Mouse (Mus musculus) cerebellum, adult 9-10 months (tissue): ENCODE data around the gene Plk1.
A peak's percentile ranks its signal among the peaks of the same experiment; 100 is the strongest.

Experiments used
- DNase-seq: peaks from one replicate; pipeline ENCODE4 v3.0.0; 2022

Plk1 gene

GRCm38 (mm10) chr7:122158915-122159902, at the start of gene Plk1:
TSS of gene Plk1 (plus strand) at chr7:122159439.
- peak; percentile 55 for DNase-seq

GRCm38 (mm10) chr7:122123518-122123917, 35.7 kb upstream of the Plk1 start:
- no peak for DNase-seq

- DNase-seq = no peak
These were observed 33.6 kb upstream of the Plk1 start for GRCm38 (mm10) chr7:122125636-122126035.

DNA sequence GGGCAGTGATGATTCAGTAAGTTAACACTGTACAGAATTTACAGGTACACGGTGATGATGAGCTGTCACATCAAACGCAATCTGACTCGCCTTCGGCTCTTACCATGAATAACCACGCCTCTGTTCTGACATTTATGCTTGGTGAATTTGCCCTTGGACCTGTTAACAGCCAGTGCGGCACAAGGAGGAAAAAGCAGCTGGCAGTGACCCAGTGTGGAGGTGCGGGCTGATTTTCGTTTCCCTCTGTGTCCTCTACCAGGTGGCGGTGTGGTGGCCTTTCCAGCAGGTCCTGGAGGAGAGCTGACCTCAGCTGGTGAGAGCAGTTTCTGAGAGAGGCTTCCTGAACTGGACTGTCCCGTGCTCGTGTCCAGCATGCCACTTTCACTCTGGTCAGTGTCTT, 32.3 kb upstream of the Plk1 start:
- DNase-seq = no peak

DNA sequence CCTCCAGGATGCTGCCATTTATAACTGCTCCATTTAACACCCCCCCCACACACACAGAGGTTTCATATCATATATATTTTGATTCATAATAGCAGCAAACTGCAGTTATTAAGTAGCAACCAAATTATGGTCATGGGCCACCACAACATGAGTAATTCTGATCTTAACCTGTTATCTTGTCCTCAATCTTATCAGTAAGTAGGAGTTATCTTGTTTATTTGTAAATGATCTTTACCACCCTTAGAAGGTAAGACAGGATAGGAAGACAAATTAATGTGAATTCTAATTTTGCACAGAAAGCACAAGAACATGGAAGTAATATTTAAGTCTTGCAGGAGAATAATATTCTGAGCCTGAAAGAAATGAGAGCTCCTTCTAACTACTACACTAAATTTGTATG, 27.4 kb upstream of the Plk1 start:
- no peak for DNase-seq

DNA sequence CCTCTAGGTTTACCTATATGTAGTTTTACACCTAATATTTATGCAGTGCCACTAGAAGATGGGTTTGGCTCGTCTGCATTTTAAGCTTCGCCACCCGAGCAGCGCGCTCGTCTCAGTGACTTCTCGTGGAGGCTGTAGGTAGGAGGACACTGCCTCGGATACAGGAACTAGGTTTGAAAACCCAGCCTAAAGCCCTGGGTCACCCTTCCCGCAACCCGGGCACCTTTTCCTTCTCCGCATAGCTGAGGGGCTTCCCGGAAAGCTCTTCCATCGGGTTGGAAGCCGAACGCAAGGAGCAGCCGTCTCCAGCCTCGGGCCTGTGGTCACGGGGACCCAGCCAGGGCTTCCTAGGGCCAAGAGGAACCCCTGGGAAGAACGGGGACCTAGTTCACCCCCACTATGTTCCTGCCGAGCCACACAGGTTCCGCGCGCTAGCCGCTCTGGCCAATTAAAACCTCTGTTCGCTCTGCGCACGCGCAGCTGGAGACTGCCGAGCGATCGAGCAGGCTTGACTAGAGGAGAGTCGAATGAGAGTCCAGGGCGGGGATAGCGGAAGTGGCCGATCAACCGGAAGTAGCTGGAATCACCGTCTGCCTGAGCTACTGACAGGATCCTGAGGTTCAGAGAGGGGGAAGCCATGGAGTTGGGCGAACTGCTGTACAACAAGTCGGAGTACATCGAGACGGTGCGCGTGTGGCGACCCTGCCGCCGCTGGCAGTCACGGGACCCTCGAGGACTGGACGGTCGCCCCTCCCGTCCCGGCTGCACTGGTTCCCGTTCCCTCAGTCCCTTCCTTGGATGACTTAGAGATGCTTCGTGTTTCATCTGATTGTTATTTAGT, 26.5 kb upstream of the Plk1 start, which contains the start of the genes Palb2 and Dctn5:
TSS of gene Palb2 (minus strand) at position 489 of the 841 bp plus-strand sequence.
TSS of gene Dctn5 (plus strand) at position 545 of the 841 bp plus-strand sequence.
- peak; percentile 97 for DNase-seq

- no peak for DNase-seq
These were observed 26.0 kb upstream of the Plk1 start for GRCm38 (mm10) chr7:122133338-122133625.

GRCm38 (mm10) chr7:122135070-122135469, 24.2 kb upstream of the Plk1 start:
- DNase-seq = peak; percentile 19

DNA sequence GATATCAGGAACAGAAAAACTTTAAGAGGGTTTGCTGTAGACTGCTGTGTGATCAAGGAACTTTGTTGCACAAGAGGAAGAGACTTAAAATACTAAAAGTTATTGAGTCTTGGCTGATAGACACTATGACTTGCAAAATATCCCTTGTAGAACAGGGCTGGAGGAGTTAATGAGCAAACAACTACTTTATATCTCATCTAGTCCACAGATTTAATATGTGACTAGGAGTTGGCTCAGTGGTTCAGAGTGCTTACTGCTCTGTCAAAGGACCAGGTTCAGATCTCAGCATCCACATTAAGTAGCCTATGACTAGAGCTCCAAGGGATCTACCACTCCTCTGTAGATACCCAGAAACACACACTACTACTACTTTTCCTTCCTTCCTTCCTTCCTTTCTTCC, 22.2 kb upstream of the Plk1 start:
- DNase-seq = no peak

GRCm38 (mm10) chr7:122138190-122138589, 21.0 kb upstream of the Plk1 start:
- DNase-seq = no peak

DNA sequence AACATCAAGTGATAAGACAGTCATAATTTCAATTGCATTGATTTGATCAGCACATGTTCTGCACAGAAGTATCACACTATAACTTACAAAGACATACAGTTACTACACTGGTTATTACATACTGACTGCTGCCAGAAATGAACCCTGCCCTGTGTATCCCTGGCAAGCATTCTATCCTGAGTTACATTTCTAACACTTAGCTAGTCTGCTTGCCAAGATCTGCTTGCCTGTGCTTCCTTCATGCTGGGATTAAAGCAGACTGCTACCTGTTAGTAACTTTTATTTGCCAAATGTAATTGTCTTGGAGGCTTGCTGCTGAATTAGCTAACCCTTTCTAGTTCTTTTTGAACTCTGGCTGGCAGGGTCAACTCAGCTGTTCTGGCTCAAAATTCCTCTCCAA, 18.2 kb upstream of the Plk1 start:
- DNase-seq = no peak

DNA sequence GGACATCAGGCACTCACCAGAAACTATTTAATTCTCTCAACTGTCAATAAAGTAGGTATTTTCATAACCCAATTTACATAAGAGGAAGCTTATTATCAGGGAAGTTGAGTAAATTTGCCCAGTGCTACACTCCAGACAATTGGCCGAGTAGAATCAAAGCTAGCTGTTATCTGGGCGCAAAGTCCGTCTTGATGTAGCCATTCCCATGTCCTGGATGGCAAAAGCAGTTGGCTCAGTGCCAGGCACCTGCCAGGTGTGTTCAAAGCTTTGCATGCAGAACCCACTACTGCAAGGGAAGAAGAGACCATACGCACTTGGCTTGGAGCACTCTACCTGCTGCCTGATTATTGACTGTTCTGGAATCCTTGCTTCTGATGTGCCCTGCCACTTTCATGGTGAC, 6.8 kb upstream of the Plk1 start:
- no peak for DNase-seq

DNA sequence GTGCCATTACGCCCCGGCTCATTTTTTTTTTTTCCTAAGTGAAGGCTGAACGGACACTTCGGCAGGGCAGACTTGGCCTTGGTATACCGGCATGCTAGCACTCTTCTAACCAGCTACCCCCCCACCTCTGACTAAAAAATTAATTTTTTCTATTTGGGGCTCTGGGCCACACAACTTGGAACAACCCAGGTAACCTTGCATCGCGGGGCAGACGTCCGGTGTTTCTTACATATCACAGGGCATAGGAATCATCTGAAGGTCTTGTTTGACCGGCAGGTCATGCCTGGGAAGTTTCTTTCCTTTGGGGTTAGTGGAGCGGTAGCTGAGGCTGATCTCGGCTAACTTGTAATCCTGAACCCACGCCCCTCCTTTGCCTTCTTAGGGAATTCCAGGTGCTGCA, 751 bp upstream of the Plk1 start:
- no peak for DNase-seq

- DNase-seq = no peak
These were observed 798 bp downstream of the Plk1 start for GRCm38 (mm10) chr7:122160037-122160436.

- no peak for DNase-seq
These were observed 4.5 kb downstream of the Plk1 start for GRCm38 (mm10) chr7:122163766-122164165.

DNA sequence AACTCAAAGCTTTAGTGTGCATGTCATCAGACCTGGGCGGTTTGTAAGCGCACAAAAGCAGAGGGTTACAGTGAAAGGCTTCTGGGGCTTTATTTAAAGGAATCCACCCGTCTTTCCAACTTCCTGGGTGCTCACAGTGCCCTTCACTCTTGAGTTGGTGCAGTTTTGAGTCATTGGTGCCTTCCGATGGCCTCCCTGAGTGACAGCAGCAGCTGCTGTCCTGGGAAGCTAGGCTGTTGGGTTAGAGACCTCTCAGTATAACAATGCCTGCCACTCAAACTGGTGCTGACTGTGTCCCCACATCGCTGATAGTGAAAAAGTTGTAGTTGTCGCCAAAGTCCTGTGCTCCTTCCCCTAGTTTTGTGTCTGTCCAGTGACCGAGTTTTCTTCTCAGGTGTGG, 8.0 kb downstream of the Plk1 start:
- DNase-seq = no peak

DNA sequence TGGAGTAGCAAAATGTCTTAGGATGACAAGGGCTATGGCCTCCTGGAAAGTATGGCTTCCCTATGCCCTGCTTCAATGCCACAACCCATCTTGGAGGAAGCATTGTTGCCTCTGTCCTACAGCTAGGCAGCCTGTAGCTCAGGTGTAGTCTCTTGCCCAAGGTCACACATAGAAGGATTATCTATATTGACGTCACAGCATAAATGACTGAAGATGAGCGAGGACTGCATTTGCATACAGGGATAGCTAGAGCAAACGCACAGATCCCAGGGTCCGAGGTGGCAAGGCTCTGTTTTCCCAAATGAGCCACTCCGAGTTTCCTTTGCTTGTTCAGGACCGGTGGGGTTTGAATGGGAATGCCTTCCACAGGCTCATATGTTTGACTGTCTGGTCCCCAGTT, 11.5 kb downstream of the Plk1 start:
- DNase-seq = no peak

GRCm38 (mm10) chr7:122171613-122172012, 12.4 kb downstream of the Plk1 start:
- no peak for DNase-seq

DNA sequence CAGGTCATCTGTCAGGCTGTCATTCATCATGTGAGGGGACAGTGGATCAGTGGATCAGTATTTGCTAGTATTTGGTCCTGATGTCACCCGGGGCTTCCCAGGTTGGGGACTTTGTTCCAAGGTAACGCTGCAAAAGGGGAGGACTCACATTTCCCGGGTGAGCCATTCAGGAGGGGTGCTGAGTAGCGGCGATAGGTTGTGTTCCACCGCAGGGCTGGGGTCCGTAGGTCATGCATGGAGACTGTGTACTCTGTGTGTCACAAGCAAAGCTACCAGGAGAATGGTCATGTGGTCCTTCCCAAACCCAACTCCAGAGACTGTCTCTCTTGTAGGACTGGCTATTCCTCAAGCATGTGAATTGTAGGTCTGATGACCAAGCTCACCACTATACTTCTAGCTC, 21.5 kb downstream of the Plk1 start:
- DNase-seq = no peak

DNA sequence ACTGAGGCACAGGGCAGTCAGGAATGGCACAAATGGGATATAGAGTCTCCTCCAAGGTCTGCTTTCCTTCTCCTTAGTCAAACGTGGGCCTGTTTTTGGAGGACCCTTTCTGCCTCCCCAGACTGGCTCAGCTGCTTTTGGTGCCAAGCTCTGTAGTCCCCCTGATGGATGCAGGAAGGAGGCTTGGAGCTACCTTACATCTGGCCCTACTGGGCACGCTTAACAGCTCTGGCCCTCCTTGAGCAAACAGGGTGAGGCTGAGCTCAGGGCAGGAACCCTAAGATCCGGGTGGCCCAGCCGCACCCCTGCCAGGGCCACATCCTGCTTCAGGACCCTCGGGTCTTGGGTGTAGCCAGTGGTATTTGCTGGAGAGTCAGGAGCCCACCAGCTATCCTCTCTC, 25.3 kb downstream of the Plk1 start:
- no peak for DNase-seq

DNA sequence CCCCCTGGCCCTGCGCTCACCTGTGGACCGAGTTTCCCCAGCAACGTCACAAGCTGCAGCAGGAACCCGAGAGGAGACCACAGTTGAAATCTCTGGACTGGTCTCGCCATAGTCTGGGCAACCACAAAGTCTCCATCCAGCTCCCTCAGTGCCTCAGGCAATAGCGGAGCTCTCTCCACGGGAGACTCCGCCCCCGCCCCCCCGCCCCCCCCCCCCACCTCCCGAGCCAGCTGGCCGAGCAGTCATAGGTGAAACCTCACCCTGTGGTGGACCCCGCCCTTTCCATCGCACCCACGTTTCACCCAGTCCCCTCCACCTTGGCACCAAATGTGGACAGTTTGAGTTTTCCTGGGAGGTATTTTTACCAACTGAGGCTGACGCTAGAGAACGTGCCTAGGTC, 26.8 kb downstream of the Plk1 start, which contains the start of gene Ern2:
TSS of gene Ern2 (minus strand) at position 165 of the 400 bp plus-strand sequence.
- DNase-seq = no peak

- no peak for DNase-seq
These were observed 30.2 kb downstream of the Plk1 start for GRCm38 (mm10) chr7:122189484-122189883.

- DNase-seq = no peak
These were observed 31.9 kb downstream of the Plk1 start for GRCm38 (mm10) chr7:122191097-122191496.

GRCm38 (mm10) chr7:122193919-122194318, 34.7 kb downstream of the Plk1 start:
- no peak for DNase-seq
